Mouse (Mus musculus): Measurements from ENCODE around the gene Rpn2.

GRCm38 (mm10) chr2:157309611-157310010 is 30.8 kb downstream of the Rpn2 start:
- TF ChIP-seq ZNF384 (IDR thresholded peaks at IDR 0.05; ENCODE audit: low read depth, low read length) (no peak), CHD2 (IDR thresholded peaks at IDR 0.05; ENCODE audit: low read depth, low read length) (no peak)
